Comparison of ENCODE assay signal across 10 mouse cellular contexts in the genomic region with DNA sequence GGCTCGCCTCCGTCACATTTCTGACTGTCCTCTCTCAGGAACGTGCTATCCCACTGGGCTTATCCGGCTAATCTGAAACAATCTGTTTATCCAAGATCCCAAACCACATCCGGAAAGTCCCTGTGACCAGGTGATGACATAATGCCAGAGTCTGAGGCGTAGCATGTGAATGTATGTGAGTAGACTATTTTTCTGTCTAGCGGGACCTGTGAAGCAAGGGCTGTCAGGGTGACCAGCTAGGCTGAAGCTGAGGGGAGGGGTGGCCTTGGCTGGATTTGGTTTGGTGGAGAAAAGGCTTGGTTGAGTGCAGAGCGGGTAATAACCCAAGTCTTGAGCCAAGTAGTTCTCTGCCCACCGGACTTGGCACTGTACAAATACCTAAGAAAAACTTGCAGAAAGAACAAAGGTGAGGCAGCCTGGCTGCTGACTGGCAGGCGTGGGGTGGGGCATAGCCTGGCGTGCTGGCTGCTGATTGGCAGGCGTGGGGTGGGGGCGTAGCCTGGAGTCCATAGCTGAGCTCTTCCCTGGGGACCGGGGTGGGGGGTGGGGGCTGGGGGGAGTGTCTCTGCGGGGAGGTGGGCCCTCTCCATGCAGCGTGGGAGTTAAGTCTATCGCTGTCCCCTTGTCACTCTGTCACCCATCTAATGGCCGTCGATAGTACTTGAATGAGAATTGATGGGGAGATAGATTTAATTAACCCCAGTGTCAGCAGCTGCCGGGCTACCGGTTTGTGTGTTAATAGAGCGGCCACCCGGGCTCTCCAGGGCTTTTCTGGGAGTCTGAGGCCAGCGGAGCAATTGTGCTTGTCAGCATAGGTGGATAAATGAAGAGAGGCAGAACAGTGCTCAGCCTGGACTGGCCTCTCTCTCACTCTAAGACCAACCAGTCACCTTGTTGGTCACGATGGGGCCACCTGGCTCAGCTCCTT. TPM values are rescaled to one million over a fixed set of nuclear protein-coding genes. Genes with fewer than 3 reads are reported as not detected.
DNase-seq lines count a peak whose midpoint lies in the region; ATAC-seq lines count a peak whose summit lies in the region.
"Had no signal": no experiment of that assay in that cellular context is flagged by ENCODE, and none has a peak within 500 bp of the region (broad histone marks: within the 10 kb centered on the region; RNA-seq: fewer than 3 reads in every experiment).

No protein-coding gene starts in this region.

- WGBS in heart, embryonic 10.5 days, result 25% methylated on average over 25 of the region's 25 CpGs
- WGBS in hindbrain, embryonic 15.5 days, result 24% methylated on average over 24 of the region's 25 CpGs
- WGBS in midbrain, embryonic 12.5 days, result 22% methylated on average over 25 of the region's 25 CpGs

- H3K9me3 ChIP-seq in heart, embryonic 10.5 days, result no peaks in the 10 kb centered on the region
- no peaks in the 10 kb centered on the region for H3K9me3 ChIP-seq in hindbrain, embryonic 15.5 days
- no peaks in the 10 kb centered on the region for H3K9me3 ChIP-seq in midbrain, embryonic 12.5 days

- peak; percentile 79 for ATAC-seq in hindbrain, embryonic 15.5 days (ENCODE audit: low FRiP score, low read depth)
- peak; percentile 92 for ATAC-seq in midbrain, embryonic 12.5 days (ENCODE audit: low FRiP score, low read depth)

- DNase-seq in heart, embryonic 10.5 days (ENCODE audit: low spot score), result no peak
- DNase-seq in heart, adult 18-20 months, result no peak
- DNase-seq in embryo, embryonic 10 days (ENCODE audit: low spot score), result peak; percentile 45
- DNase-seq in layer of hippocampus, adult 8-10 months (ENCODE audit: low spot score in 2 of 2), result no peak
- DNase-seq in cerebellum, postnatal 36 days, result no peak
- DNase-seq in cerebellum, adult 18-20 months, result no peak
- DNase-seq: gastrocnemius, postnatal 36 days had no signal

- no peak overlapping the region for H3K9ac ChIP-seq in hindbrain, embryonic 15.5 days
- no peak overlapping the region for H3K9ac ChIP-seq in midbrain, embryonic 12.5 days (replicated peaks)

- H3K4me3 ChIP-seq in heart, embryonic 10.5 days, result peak overlapping the region; percentile 46
- H3K4me3 ChIP-seq in hindbrain, embryonic 15.5 days, result no peak overlapping the region
- H3K4me3 ChIP-seq in midbrain, embryonic 12.5 days, result peak overlapping the region; percentile 26; the same call in 1 of the 2 replicates

- no peaks in the 10 kb centered on the region for H3K36me3 ChIP-seq in heart, embryonic 10.5 days
- H3K36me3 ChIP-seq in hindbrain, embryonic 15.5 days, result no peaks in the 10 kb centered on the region
- no peaks in the 10 kb centered on the region for H3K36me3 ChIP-seq in midbrain, embryonic 12.5 days

- peaks cover 41% of the 10 kb centered on the region for H3K4me1 ChIP-seq in heart, embryonic 10.5 days
- H3K4me1 ChIP-seq in hindbrain, embryonic 15.5 days (replicated peaks), result peaks cover 10% of the 10 kb centered on the region
- peaks cover 17% of the 10 kb centered on the region for H3K4me1 ChIP-seq in midbrain, embryonic 12.5 days

- peak overlapping the region; percentile 49 for H3K27ac ChIP-seq in heart, embryonic 10.5 days
- H3K27ac ChIP-seq in hindbrain, embryonic 15.5 days (replicated peaks), result no peak overlapping the region
- peak overlapping the region; percentile 70 for H3K27ac ChIP-seq in midbrain, embryonic 12.5 days (replicated peaks)
- H3K27ac ChIP-seq: macrophage had no signal

- H3K4me2 ChIP-seq in hindbrain, embryonic 15.5 days, result peak overlapping the region; percentile 45
- H3K4me2 ChIP-seq in midbrain, embryonic 12.5 days (replicated peaks), result peak overlapping the region; percentile 49

- H3K27me3 ChIP-seq in heart, embryonic 10.5 days (ENCODE audit: insufficient read depth, poor library complexity, severe bottlenecking), result peaks cover 4% of the 10 kb centered on the region; the same call in 1 of the 2 replicates
- no peaks in the 10 kb centered on the region for H3K27me3 ChIP-seq in hindbrain, embryonic 15.5 days
- H3K27me3 ChIP-seq in midbrain, embryonic 12.5 days, result peaks cover 16% of the 10 kb centered on the region; the same call in 1 of the 2 replicates

RNA-seq across cellular contexts. Expression of a gene that starts 54.2 kb away (rescaled TPM):
- polyA plus RNA-seq in heart, embryonic 10.5 days (2016; fragmentation: Nextera tagmentation; extraction: Ambion mirVana), result 17.9 and 18.8 TPM in 2 replicates
- total RNA-seq in heart, adult 18-20 months (2021), result 10 to 100 TPM in 1 of 2 experiments, 1 to 10 TPM in 1; 8.2 to 10.4 TPM
- polyA plus RNA-seq in hindbrain, embryonic 15.5 days (2015; fragmentation: Nextera tagmentation; extraction: Ambion mirVana), result 2.8 and 3.5 TPM in 2 replicates
- polyA plus RNA-seq in midbrain, embryonic 12.5 days (2016; fragmentation: Nextera tagmentation; extraction: Ambion mirVana), result 4.9 and 5.6 TPM in 2 replicates
- 10 to 100 TPM; 12.9 to 16.4 (median 15.0) TPM for total RNA-seq in layer of hippocampus, adult 8-10 months (2022)
